Mouse (Mus musculus) forebrain, embryonic 14.5 days (tissue): Measurements from ENCODE around the gene Zfp661. TPM values are rescaled to one million over a fixed set of nuclear protein-coding genes. Genes with fewer than 3 reads are reported as not detected.
A peak's percentile ranks its signal among the peaks of the same experiment; 100 is the strongest.

ENCODE experiments used
- ATAC-seq: fragments of 200-750 bp; cut with Nextera tagmentation; 2 replicates; pipeline ENCODE4 v1.8.0; 2017; ENCODE audit warnings: mild to moderate bottlenecking, moderate library complexity
- DNase-seq: peaks from one replicate; pipeline ENCODE4 v3.0.0-alpha.2; 2015; ENCODE audit warnings: low spot score
- H3K27ac ChIP-seq: fragments of 300-500 bp; sonication (generic); 2 replicates; pipeline ENCODE4 v1.5.1; 2014; ENCODE audit warnings: low read depth, mild to moderate bottlenecking, control low read depth, low read length, moderate library complexity
- H3K27me3 ChIP-seq: fragments of 300-500 bp; sonication (generic); replicated peaks from 2 replicates; pipeline ENCODE4 v1.6.1; 2014; ENCODE audit warnings: low read length, control low read depth, mixed read lengths; ENCODE audit not compliant: control insufficient read depth, insufficient read depth
- H3K36me3 ChIP-seq: fragments of 300-500 bp; sonication (generic); 2 replicates; pipeline ENCODE4 v1.6.1; 2014; ENCODE audit warnings: low read length, control low read depth; ENCODE audit not compliant: control insufficient read depth, insufficient read depth
- H3K4me1 ChIP-seq: fragments of 300-500 bp; sonication (generic); 2 replicates; pipeline ENCODE4 v1.6.1; 2014; ENCODE audit warnings: antibody characterized with exemption, low read length, control low read depth; ENCODE audit not compliant: control insufficient read depth, insufficient read depth
- H3K4me2 ChIP-seq: fragments of 300-500 bp; sonication (generic); 2 replicates; pipeline ENCODE4 v1.6.1; 2014; ENCODE audit warnings: mild to moderate bottlenecking, control low read depth, low read length
- H3K4me3 ChIP-seq: fragments of 300-500 bp; sonication (generic); 2 replicates; pipeline ENCODE4 v1.5.1; 2014; ENCODE audit warnings: low read depth, low read length, control low read depth
- H3K9ac ChIP-seq: fragments of 300-500 bp; sonication (generic); 2 replicates; pipeline ENCODE4 v1.6.1; 2014; ENCODE audit warnings: mild to moderate bottlenecking, low read length, control low read depth, moderate library complexity
- H3K9me3 ChIP-seq: fragments of 300-500 bp; sonication (generic); replicated peaks from 2 replicates; pipeline ENCODE4 v1.6.1; 2016; ENCODE audit warnings: low read length, control low read depth, mixed read lengths; ENCODE audit not compliant: control insufficient read depth
- WGBS: fragments of 180-500 bp; shearing (Covaris S2); extraction: QIAGEN DNeasy Blood & Tissue Kit; methylation state at CpG from one replicate; pipeline ENCODE4 v1.1.7; 2014; 5-methylcytosine and 5-hydroxymethylcytosine counted together
- polyA plus RNA-seq: library from polyadenylated mRNA; unstranded; fragments of >200 nt; fragmentation: Nextera tagmentation; extraction: Ambion mirVana; gene quantifications from 2 replicates; pipeline ENCODE4 v1.2.1, GENCODE M21; 2014

The Zfp661 gene
- polyA plus RNA-seq, 1 experiment from 2014 or later = 9.1 TPM

DNA sequence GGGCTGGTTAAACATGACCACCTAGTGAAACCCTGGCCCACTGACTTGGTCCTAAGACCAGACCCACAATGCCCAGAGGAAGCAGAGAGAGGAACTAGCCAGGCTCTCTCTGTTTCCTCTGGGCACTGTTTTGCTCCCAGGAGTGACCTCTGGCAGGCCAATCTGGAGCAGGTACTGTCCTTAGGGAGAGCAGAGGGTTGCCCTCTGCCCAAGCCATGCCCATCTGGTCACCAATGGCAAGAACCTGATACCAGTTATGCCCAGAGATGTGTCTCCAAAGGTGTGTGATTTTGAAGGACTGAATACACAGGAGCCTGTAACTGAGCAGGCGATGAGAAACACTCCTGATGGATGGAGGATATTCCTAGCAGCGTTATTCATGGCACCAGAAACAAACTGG lies 45.2 kb downstream of the Zfp661 start:
- Histone ChIP-seq H3K27me3 (peaks cover 40% of the 10 kb centered on the region), H3K4me2 (no peak overlapping the region), H3K27ac (no peak overlapping the region), H3K9ac (no peak overlapping the region), H3K36me3 (no peaks in the 10 kb centered on the region), H3K9me3 (no peaks in the 10 kb centered on the region), H3K4me1 (no peaks in the 10 kb centered on the region), H3K4me3 (no peak overlapping the region)
- WGBS = 89% methylated on average over 2 of the region's 2 CpGs
- ATAC-seq (no peak), DNase-seq (no peak)

DNA sequence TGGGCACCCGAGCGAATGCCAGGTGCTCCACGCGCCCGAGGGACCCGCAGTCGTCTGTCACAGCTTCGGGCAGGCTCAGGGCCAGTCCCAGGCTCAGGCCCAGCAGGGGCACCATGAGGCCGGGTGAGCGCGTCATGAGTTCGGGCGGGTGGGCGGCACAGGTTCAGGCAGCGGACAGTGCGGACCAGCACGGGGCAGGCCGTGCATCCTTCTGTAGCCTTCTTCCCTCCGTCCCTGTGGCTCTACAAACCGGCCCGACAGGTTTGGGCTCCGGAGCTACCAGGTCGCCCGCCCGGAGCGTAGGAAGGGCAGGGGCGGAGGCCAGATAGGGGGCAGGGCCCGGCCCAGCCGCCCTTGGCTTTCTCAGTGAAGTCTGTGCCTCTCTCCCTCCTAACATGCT lies 45.7 kb downstream of the Zfp661 start, which contains the start of gene Prom2:
Prom2 (minus strand) TSS at position 283 of the 400 bp plus-strand sequence.
- Histone ChIP-seq H3K4me1 (no peaks in the 10 kb centered on the region), H3K4me2 (0 out of 2 replicates have a peak within 1 kb of the TSS, but pooled peaks have one; percentile 23), H3K27ac (no peak within 1 kb of the TSS), H3K4me3 (no peak within 1 kb of the TSS), H3K36me3 (no peaks in the 10 kb centered on the region), H3K9ac (no peak within 1 kb of the TSS), H3K9me3 (no peaks in the 10 kb centered on the region), H3K27me3 (peaks cover 40% of the 10 kb centered on the region)
- no peak for DNase-seq
- 6% methylated on average over 29 of the region's 29 CpGs for WGBS
- ATAC-seq = no peak

DNA sequence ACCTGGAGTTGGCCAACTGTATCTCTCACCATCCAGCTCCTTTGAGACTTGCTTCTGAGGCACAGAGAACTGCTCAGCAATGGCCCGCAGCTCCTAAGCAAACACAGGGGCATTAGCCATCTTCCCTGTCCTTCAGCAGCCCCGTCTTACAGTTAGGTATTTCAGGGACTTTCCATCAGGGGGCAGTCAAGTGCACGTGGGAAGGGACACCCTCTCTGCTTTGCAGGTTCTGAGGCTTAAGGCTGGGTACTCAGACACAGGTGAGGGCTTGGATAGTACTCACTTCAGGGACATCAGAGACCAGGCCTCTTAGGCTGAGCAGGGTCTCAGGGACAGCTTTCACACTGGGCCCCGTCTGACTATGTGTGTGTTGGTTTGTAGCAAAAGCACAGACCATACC lies 47.4 kb downstream of the Zfp661 start:
- Histone ChIP-seq H3K27ac (no peak overlapping the region), H3K4me2 (no peak overlapping the region), H3K4me3 (no peak overlapping the region), H3K27me3 (peaks cover 40% of the 10 kb centered on the region), H3K4me1 (no peaks in the 10 kb centered on the region), H3K36me3 (no peaks in the 10 kb centered on the region), H3K9me3 (no peaks in the 10 kb centered on the region), H3K9ac (no peak overlapping the region)
- 29% methylated on average over 4 of the region's 4 CpGs for WGBS
- ATAC-seq (no peak), DNase-seq (peak; percentile 36)

DNA sequence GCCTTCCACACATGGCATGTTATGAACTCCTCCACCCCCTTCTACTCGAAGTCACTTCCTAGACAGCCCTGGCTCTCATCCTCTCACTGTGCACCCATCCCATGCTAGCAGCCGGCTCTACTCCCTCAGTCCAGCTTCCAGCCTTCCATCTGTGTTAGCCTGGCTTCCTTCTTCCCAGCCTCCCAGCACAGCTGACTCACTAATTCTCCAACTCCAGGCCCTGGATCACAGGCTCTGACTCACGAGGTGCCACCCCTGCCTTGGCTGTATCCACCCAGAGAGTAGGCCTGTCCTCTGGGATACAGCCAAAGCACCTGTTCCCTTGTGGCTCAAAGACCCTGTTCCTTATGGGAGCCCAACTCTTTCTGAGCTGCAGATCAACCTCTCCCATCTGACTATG lies 49.3 kb downstream of the Zfp661 start:
- peaks cover 33% of the 10 kb centered on the region for H3K27me3 ChIP-seq
- no peaks in the 10 kb centered on the region for H3K9me3 ChIP-seq
- H3K4me1 ChIP-seq = no peaks in the 10 kb centered on the region
- no peak overlapping the region for H3K27ac ChIP-seq
- DNase-seq (no peak), ATAC-seq (no peak)
- H3K9ac ChIP-seq = no peak overlapping the region
- 60% methylated on average over 3 of the region's 3 CpGs for WGBS
- H3K36me3 ChIP-seq = no peaks in the 10 kb centered on the region
- H3K4me2 ChIP-seq = no peak overlapping the region
- H3K4me3 ChIP-seq = no peak overlapping the region

DNA sequence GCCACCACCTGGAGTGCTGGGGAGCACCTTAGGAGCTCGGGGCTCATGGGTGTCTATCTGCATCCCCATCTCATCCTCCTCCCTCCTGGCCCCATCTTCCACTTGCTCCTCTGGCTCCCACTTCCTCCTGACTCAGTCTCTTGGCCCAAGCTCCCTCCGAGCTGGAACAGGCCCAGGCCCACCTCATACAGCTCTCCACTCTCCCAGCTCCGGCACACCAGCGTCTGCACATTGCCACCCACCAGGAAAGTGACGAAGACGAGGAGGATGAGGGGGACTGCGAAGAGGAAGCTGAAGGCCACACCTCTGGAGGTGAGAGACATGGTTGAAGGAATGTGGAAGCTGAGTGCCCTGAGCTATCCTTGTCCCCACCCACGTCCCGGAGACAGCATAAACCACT lies 51.5 kb downstream of the Zfp661 start:
- 81% methylated on average over 9 of the region's 9 CpGs for WGBS
- Histone ChIP-seq H3K4me3 (no peak overlapping the region), H3K36me3 (no peaks in the 10 kb centered on the region), H3K27ac (no peak overlapping the region), H3K4me2 (no peak overlapping the region), H3K27me3 (peaks cover 11% of the 10 kb centered on the region), H3K4me1 (no peaks in the 10 kb centered on the region), H3K9me3 (no peaks in the 10 kb centered on the region), H3K9ac (no peak overlapping the region)
- DNase-seq (no peak), ATAC-seq (no peak)

DNA sequence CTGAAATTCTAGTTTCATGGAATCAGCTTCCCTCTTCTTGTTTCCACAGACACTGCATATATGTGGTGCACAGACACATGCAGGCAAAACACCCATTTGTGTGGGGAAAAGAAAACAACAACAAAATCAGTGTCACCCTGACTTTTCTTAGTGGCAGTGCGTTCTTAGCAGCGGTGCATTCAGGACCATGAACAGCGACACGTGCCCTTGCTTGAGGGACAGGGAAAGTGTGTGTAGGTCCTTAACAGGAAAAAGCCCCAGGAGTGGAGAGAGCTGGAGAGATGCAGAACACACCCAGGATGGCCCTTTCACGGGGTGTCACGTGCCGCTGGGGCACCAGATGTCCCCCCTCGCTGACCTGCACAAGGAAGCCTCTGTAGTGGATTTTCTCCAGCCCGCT lies 54.5 kb downstream of the Zfp661 start:
- WGBS = 11% methylated on average over 9 of the region's 9 CpGs
- Histone ChIP-seq H3K9ac (no peak overlapping the region), H3K27me3 (no peaks in the 10 kb centered on the region), H3K27ac (no peak overlapping the region), H3K4me1 (no peaks in the 10 kb centered on the region), H3K36me3 (no peaks in the 10 kb centered on the region), H3K4me3 (no peak overlapping the region), H3K4me2 (no peak overlapping the region), H3K9me3 (no peaks in the 10 kb centered on the region)
- no peak for ATAC-seq
- DNase-seq = no peak

DNA sequence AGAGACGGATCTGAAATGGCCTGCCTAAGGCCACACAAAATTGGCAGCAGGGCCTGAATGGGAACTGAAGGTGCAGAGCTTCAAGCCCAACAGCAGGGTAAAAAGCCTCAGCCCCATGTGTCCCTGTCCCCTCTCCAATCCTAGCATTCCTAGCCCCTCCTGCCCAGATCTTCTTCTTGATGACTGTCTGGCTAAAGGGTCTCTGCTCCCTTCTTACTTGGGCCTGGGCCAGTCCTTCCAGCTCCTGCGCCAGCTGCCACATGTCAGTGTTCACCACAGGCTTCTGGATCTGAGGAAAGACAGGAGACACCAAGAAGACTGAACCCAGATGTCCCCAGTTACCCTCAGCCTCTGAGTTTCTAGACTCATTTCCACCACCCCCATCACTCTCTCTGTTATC lies 55.3 kb downstream of the Zfp661 start:
- Histone ChIP-seq H3K4me3 (no peak overlapping the region), H3K4me2 (no peak overlapping the region), H3K9ac (no peak overlapping the region), H3K4me1 (no peaks in the 10 kb centered on the region), H3K9me3 (no peaks in the 10 kb centered on the region), H3K27me3 (no peaks in the 10 kb centered on the region), H3K27ac (no peak overlapping the region), H3K36me3 (no peaks in the 10 kb centered on the region)
- WGBS = 92% methylated on average over 2 of the region's 2 CpGs
- DNase-seq (no peak), ATAC-seq (no peak)

DNA sequence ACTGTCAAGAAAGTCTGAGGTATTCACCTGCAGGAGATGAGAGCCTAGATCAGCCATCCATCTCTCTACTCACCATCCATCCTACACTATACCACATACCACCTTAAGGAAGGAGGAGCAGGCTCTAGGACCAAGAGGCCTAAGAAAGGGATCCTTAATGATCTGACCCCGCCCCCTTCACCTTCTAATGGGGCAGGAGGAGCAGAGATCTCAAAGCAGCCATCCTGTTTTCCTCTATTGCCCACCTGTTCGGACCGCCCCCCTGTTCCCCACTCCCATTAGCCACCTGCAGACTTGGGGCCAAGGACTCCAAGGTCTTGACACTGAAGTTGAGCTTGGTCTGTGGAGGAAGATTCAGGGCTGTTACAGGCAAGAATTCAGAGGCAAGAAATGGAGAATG lies 56.5 kb downstream of the Zfp661 start:
- H3K4me2 ChIP-seq = no peak overlapping the region
- no peak for DNase-seq
- 75% methylated on average over 3 of the region's 3 CpGs for WGBS

DNA sequence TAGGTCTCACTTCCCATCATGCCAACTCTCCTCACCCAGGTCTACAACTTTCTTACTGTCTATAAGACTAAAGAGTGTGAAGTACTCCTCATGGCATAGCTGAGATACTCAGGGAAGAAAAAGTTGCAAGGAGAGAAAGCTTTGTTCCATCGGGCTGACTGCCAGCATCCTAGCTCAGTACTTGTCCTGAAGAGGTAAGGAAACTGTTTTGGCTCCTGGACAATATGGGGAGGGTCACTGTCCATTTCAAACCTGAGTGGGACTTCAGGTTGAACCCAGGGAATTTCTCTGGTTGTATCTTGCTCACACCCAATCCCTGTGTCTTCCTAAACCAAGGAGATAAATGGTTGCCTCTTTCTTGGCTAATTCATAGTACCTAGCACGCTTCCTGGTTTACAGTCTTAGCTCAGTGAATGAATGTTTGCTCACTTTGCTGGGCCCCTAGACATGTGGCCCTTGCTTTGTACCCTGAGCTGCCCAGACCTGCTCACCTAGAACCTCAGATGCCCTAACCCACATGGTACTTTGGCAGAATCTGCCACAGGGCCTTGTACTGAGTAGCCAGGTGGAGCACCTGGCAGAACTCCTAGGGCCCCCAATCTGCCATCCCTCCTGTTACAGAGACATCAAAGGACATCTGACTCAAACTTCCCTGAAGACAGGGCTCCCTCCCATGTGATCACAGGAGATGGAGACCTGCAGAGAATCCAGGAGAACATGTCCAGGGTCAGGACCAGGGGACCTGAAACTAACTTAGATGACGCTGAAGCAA lies 61.7 kb downstream of the Zfp661 start:
- no peak overlapping the region for H3K4me2 ChIP-seq
- WGBS = 90% methylated on average over 3 of the region's 3 CpGs
- no peak for DNase-seq
- peaks cover 29% of the 10 kb centered on the region for H3K4me1 ChIP-seq
- H3K27ac ChIP-seq = no peak overlapping the region
- no peaks in the 10 kb centered on the region for H3K9me3 ChIP-seq
- H3K9ac ChIP-seq = no peak overlapping the region
- no peaks in the 10 kb centered on the region for H3K36me3 ChIP-seq
- H3K27me3 ChIP-seq = no peaks in the 10 kb centered on the region
- H3K4me3 ChIP-seq = no peak overlapping the region
- no peak for ATAC-seq

More for the DNA sequence above, 56.5 kb downstream of the Zfp661 start:
- Histone ChIP-seq H3K36me3 (no peaks in the 10 kb centered on the region), H3K9me3 (no peaks in the 10 kb centered on the region), H3K27ac (no peak overlapping the region), H3K4me3 (no peak overlapping the region), H3K27me3 (no peaks in the 10 kb centered on the region), H3K4me1 (no peaks in the 10 kb centered on the region), H3K9ac (no peak overlapping the region)
- no peak for ATAC-seq
